Mouse (Mus musculus) right cerebral cortex, adult 2 months (tissue): ENCODE results near the gene Gm8693.
"Not testable (repeated sequence)": the region's sequence is repeated elsewhere in the genome, so short reads cannot be mapped to it uniquely, and the experiment has no call there.

Experiments used
- DNase-seq, 2 experiments: peaks; one replicate each; pipeline ENCODE4 v3.0.0; 2021 to 2022; ENCODE audit warnings: low spot score in 2 of 2

The Gm8693 gene

DNA sequence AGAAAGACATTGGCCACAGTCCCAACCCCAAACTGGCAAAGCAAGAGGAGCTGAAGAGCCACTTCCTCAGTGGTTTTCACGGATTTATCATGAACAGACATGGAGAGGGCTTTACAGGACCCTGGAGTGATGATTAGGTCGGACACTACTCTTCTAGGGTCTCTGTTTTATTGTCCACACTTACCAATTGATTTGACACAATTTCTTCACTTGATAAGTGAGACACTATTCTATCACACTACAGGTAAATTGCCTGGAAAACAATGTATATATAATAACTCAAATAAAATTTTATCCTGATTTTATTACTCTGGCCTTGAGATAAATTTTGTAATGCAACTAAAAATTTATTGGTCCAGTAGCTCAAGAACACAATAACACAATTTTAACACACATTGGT lies at the start of gene Gm8693:
Gm8693 (minus strand) TSS at position 101 of the 400 bp plus-strand sequence.
- DNase-seq: not testable (repeated sequence)

DNA sequence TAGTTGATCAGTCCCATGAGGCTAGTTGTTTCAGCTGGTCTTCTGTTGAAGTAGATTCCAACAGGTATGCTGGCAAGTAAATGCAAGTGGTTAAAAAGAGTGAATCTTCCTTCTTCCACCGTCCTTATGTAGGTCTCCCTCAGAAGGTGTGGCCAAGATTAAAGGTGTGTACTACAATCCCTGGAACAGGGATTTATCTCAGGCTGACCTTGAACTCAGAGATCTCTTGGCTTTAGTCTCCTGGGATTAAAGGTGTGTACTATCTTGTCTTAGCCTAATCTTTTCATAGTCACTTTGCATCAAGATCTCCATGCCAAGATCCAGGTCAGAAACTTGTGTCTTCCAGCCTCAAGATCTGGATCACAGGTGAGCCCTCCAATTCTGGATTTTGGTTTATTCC lies 27.5 kb upstream of the Gm8693 start, which contains the start of gene Gm4567:
Gm4567 (minus strand) TSS at position 101 of the 400 bp plus-strand sequence.
- not testable (repeated sequence) for DNase-seq

DNA sequence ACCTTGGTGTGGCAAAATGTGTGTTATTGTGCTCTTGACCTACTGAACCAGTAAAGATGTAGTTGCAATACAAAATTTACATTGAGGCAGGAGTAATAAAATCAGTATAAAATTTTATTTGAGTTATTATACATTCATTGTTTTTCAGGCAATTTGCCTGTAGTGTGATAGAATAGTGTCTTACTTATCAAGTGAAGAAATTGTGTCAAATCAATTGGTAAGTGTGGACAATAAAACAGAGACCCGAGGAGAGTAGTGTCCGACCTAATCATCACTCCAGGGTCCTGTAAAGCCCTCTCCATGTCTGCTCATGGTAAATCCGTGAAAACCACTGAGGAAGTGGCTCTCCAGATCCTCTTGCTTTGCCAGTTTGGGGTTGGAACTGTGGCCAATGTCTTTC lies 34.4 kb downstream of the Gm8693 start, which contains the start of gene Vmn1r155:
Vmn1r155 (plus strand) TSS at position 301 of the 400 bp plus-strand sequence.
- DNase-seq: not testable (repeated sequence)
